Mouse (Mus musculus) spleen, adult 10 weeks (tissue): ENCODE measurements around the gene Chil5. TPM values are rescaled to one million over a fixed set of nuclear protein-coding genes. Genes with fewer than 3 reads are reported as not detected.

Source experiments
- polyA plus RNA-seq: library from polyadenylated mRNA; stranded (reverse); fragments of 350-450 nt; fragmentation: Illumina TruSeq; extraction: RNeasy Lipid Tissue Mini Kit (QIAGEN cat#74804); gene quantifications from one replicate; pipeline ENCODE4 v1.2.3, GENCODE M21; 2015; ENCODE audit warnings: low replicate concordance; ENCODE audit not compliant: insufficient read depth

Gene Chil5
- 5.2 TPM for polyA plus RNA-seq

DNA sequence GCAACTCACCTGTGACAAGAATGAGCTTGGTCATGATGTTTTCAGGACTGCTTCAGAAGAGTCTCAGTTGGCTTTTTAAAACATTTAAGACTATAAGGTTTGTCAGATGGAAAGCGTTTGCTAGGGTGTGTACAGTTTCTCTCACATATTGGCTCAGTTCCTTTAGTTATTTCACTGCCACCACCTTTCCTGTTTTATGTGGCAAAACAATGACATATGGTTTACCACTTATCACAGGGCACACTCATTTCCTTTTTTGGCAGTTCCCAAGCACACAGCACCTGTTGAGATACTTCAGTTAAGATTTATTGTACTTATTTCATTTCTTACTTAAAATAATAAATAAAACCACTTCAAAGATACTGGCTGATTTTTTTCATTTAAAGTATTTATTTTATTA lies at the start of gene Chil5:
Gene Chil5 (minus strand): TSS at position 34 of the 400 bp plus-strand sequence.

DNA sequence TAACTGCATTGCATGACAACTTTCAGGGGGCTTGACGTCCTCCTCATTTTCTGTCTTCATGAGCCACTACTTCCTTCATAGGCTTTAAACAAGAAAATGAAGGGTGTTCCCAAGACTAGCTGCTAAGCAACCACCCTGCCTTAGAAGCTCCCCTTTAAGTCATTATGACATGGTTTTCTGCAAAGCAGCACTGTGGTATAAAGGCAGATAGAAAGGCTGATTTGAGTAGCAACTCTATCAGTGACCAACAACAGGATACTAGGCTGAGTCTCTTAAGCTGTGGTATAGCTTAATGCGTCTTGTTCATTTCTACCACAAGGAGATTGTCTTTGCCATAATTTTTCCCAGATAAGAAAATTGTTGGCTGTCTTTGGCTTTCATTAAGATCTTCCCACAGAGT lies 18.1 kb downstream of the Chil5 start, which contains the start of gene Pifo:
Gene Pifo (minus strand): TSS at position 101 of the 400 bp plus-strand sequence.

DNA sequence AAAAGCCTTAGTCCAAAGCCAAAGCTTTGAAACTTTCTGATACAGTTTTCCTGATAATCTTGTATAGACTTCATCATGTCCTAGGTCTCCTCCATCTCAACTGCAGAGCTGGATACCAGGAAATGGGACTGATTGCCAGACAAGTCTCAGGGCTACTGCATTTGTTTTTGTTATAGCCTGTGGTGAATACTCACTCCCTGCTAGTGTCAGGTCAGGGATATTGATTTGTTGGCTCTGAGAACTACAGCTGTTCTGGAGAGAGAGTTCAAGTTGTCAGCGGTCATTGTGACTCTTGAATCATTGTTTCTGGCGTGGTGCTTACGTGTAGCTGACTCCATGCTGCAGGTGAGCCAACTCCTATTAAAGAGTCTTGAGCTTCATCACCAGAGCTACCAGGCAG lies 59.2 kb downstream of the Chil5 start, which contains the start of gene Ovgp1:
Gene Ovgp1 (plus strand): TSS at position 301 of the 400 bp plus-strand sequence.

Other genes with a start within 250 kb of the Chil5 start
- gene Rap1a, start 231.5 kb downstream of the Chil5 start, polyA plus RNA-seq: 412 TPM
- 2.4 TPM for gene Adora3, start 162.0 kb downstream of the Chil5 start, polyA plus RNA-seq
- not detected for gene Tmigd3, start 161.9 kb downstream of the Chil5 start, polyA plus RNA-seq
- 69.2 TPM for gene I830077J02Rik, start 100.2 kb downstream of the Chil5 start, polyA plus RNA-seq
- 62.0 TPM for gene Wdr77, start 73.4 kb downstream of the Chil5 start, polyA plus RNA-seq
- gene Atp5f1, start 72.7 kb downstream of the Chil5 start, polyA plus RNA-seq: 294 TPM
- 9.7 TPM for gene Ovgp1, start 59.1 kb downstream of the Chil5 start, polyA plus RNA-seq
- 1.7 TPM for gene Pifo, start 18.2 kb downstream of the Chil5 start, polyA plus RNA-seq
- gene Chia1, start 80.4 kb upstream of the Chil5 start, polyA plus RNA-seq: 0.14 TPM
- 58.5 TPM for gene Chil3, start 134.8 kb upstream of the Chil5 start, polyA plus RNA-seq
- not detected for gene Chil4, start 186.7 kb upstream of the Chil5 start, polyA plus RNA-seq